Comparison of ENCODE assay signal across 8 mouse cellular contexts in genomic region chr7:122197306-122197705, GRCm38 (mm10). TPM values are rescaled to one million over a fixed set of nuclear protein-coding genes. Genes with fewer than 3 reads are reported as not detected.
DNase-seq lines count a peak whose midpoint lies in the region; ATAC-seq and TF ChIP-seq lines count a peak whose summit lies in the region.

No protein-coding gene starts in this region.

- H3K4me3 ChIP-seq in gastrocnemius, adult 2 months, result no peak overlapping the region
- no peak overlapping the region for H3K4me3 ChIP-seq in kidney, postnatal 0 days (replicated peaks; ENCODE audit: low read depth, low read length)

- no peaks in the 10 kb centered on the region for H3K9me3 ChIP-seq in kidney, postnatal 0 days (replicated peaks; ENCODE audit: low read length)

- WGBS in kidney, postnatal 0 days, result 26% methylated on average over 4 of the region's 4 CpGs

- peak; percentile 74 for TF ChIP-seq CTCF in gastrocnemius, adult 2 months (IDR thresholded peaks at IDR 0.05)
- peak; percentile 80 for TF ChIP-seq CTCF in kidney, postnatal 0 days (IDR thresholded peaks at IDR 0.05; ENCODE audit: low read depth)

- no peak overlapping the region for H3K4me2 ChIP-seq in kidney, postnatal 0 days (ENCODE audit: low read length)

- no peak overlapping the region for H3K27ac ChIP-seq in gastrocnemius, adult 2 months
- no peak overlapping the region for H3K27ac ChIP-seq in kidney, postnatal 0 days

- no peaks in the 10 kb centered on the region for H3K36me3 ChIP-seq in kidney, postnatal 0 days (ENCODE audit: insufficient read depth, low read length)

- no peaks in the 10 kb centered on the region for H3K27me3 ChIP-seq in kidney, postnatal 0 days (ENCODE audit: insufficient read depth, low read length)

- H3K9ac ChIP-seq in kidney, postnatal 0 days (ENCODE audit: low read depth, low read length), result no peak overlapping the region

- no peak for ATAC-seq in kidney, postnatal 0 days (replicated peaks; ENCODE audit: low FRiP score, low read depth)

- no peak for DNase-seq in gastrocnemius, adult 2 months
- DNase-seq in gastrocnemius, adult 8-10 months (ENCODE audit: low spot score in 2 of 2), result no peak
- DNase-seq in 3T3-L1 (ENCODE audit: low read depth, low spot score) (peak; percentile 73), WW6 (ENCODE audit: low read depth, low spot score) (peak; percentile 43)
- DNase-seq in embryo, embryonic 11 days, result peak; percentile 67
- peak; percentile 57 for DNase-seq in kidney, postnatal 0 days (ENCODE audit: low spot score)
- DNase-seq in lung, postnatal 25 days (ENCODE audit: low spot score), result peak; percentile 34
- DNase-seq in thymus, postnatal 0 days (ENCODE audit: low spot score), result peak; percentile 67

- intact Hi-C loops in gastrocnemius, adult 2 months (cut with DNase I), result loop anchor here (5.0 kb wide), 1 partner anchor 100 kb away; no protein-coding TSS in a partner anchor

- no peaks in the 10 kb centered on the region for H3K4me1 ChIP-seq in kidney, postnatal 0 days (replicated peaks; ENCODE audit: insufficient read depth, low read length)

RNA-seq across cellular contexts. Expression of gene Ern2, which starts 11.3 kb away (rescaled TPM):
- not detected for total RNA-seq in gastrocnemius, adult 2 months (2021)
- not detected for total RNA-seq in gastrocnemius, adult 8-10 months (2022)
- polyA plus RNA-seq in kidney, postnatal 0 days (2015; fragmentation: Nextera tagmentation; extraction: Ambion mirVana), result 0.10 and 0.12 TPM in 2 replicates
- 0.08 and 0.10 TPM in 2 replicates for polyA plus RNA-seq in thymus, postnatal 0 days (2015; fragmentation: Nextera tagmentation; extraction: Ambion mirVana)

RNA-seq across cellular contexts. Expression of gene Chp2, which starts 22.0 kb away (rescaled TPM):
- total RNA-seq in gastrocnemius, adult 2 months (2021), result 1 to 10 TPM; 3.1 to 4.2 TPM
- 1 to 10 TPM; 2.5 to 4.3 (median 3.4) TPM for total RNA-seq in gastrocnemius, adult 8-10 months (2022)
- polyA plus RNA-seq in kidney, postnatal 0 days (2015; fragmentation: Nextera tagmentation; extraction: Ambion mirVana), result 0.51 and 0.91 TPM in 2 replicates
- polyA plus RNA-seq in thymus, postnatal 0 days (2015; fragmentation: Nextera tagmentation; extraction: Ambion mirVana), result 0.64 and 0.75 TPM in 2 replicates

RNA-seq across cellular contexts. Expression of gene Plk1, which starts 38.1 kb away (rescaled TPM):
- under 1 TPM; 0.18 to 0.28 TPM for total RNA-seq in gastrocnemius, adult 2 months (2021)
- total RNA-seq in gastrocnemius, adult 8-10 months (2022), result under 1 TPM in 1 of 4 experiments, not detected in 3; 0.13 TPM
- polyA plus RNA-seq in kidney, postnatal 0 days (2015; fragmentation: Nextera tagmentation; extraction: Ambion mirVana), result 46.6 and 51.4 TPM in 2 replicates
- 125 and 129 TPM in 2 replicates for polyA plus RNA-seq in thymus, postnatal 0 days (2015; fragmentation: Nextera tagmentation; extraction: Ambion mirVana)

Comparison
In these comparisons a context has a peak if more than half of its experiments do, and no peak if none do; other contexts are left out.
1. DNase-seq: peak in 3T3-L1 (single experiment), WW6 (single experiment), embryo, embryonic 11 days (single experiment), kidney, postnatal 0 days (single experiment), lung, postnatal 25 days (single experiment) and thymus, postnatal 0 days (single experiment); none in gastrocnemius, adult 2 months (single experiment) and gastrocnemius, adult 8-10 months (0 of 2).